Mouse (Mus musculus) embryonic facial prominence, embryonic 10.5 days (tissue): ENCODE measurements around the gene Hist1h2ab. TPM values are rescaled to one million over a fixed set of nuclear protein-coding genes. Genes with fewer than 3 reads are reported as not detected.
"Not testable (repeated sequence)": the region's sequence is repeated elsewhere in the genome, so short reads cannot be mapped to it uniquely, and the experiment has no call there.

ENCODE experiments used
- DNase-seq: peaks from one replicate; pipeline ENCODE4 v3.0.0-alpha.2; 2017; ENCODE audit warnings: low spot score
- H3K27ac ChIP-seq: fragments of 300-500 bp; sonication (generic); replicated peaks from 2 replicates; pipeline ENCODE4 v1.5.1; 2016; ENCODE audit warnings: mild to moderate bottlenecking
- H3K27me3 ChIP-seq: fragments of 300-500 bp; sonication (generic); replicated peaks from 2 replicates; pipeline ENCODE4 v1.6.1; 2016; ENCODE audit warnings: low read depth, mild to moderate bottlenecking; ENCODE audit not compliant: poor library complexity, severe bottlenecking
- H3K36me3 ChIP-seq: fragments of 300-500 bp; sonication (generic); replicated peaks from 2 replicates; pipeline ENCODE4 v1.6.1; 2016; ENCODE audit warnings: mild to moderate bottlenecking, moderate library complexity
- H3K4me1 ChIP-seq: fragments of 300-500 bp; sonication (generic); 2 replicates; pipeline ENCODE4 v1.6.1; 2016
- H3K4me3 ChIP-seq: fragments of 300-500 bp; sonication (generic); 2 replicates; pipeline ENCODE4 v1.5.1; 2016; ENCODE audit warnings: mild to moderate bottlenecking, moderate library complexity
- H3K9me3 ChIP-seq: fragments of 300-500 bp; sonication (generic); 2 replicates; pipeline ENCODE4 v1.6.1; 2016; ENCODE audit warnings: mild to moderate bottlenecking
- WGBS: fragments of 180-500 bp; shearing (Covaris S2); methylation state at CpG from one replicate; pipeline ENCODE4 v1.1.7; 2016; 5-methylcytosine and 5-hydroxymethylcytosine counted together
- polyA plus RNA-seq: library from polyadenylated mRNA; unstranded; fragments of >200 nt; fragmentation: Nextera tagmentation; extraction: Ambion mirVana; gene quantifications from 2 replicates; pipeline ENCODE4 v1.2.1, GENCODE M21; 2016

The Hist1h2ab gene
- polyA plus RNA-seq, 1 experiment from 2014 or later = 43.8 TPM

- 92% methylated on average over 5 of the region's 5 CpGs for WGBS
- Histone ChIP-seq H3K36me3 (no peaks in the 10 kb centered on the region), H3K9me3 (no peaks in the 10 kb centered on the region), H3K4me1 (peaks cover 21% of the 10 kb centered on the region), H3K4me3 (no peak overlapping the region), H3K27me3 (no peaks in the 10 kb centered on the region), H3K27ac (peak overlapping the region; percentile 98)
- no peak for DNase-seq
These were observed 1.3 kb upstream of the Hist1h2ab start for GRCm38 (mm10) chr13:23749563-23750121.

- Histone ChIP-seq H3K27ac (peak overlapping the region; percentile 98), H3K36me3 (no peaks in the 10 kb centered on the region), H3K4me3 (peak overlapping the region; percentile 58), H3K27me3 (no peaks in the 10 kb centered on the region), H3K4me1 (peaks cover 21% of the 10 kb centered on the region), H3K9me3 (no peaks in the 10 kb centered on the region)
- no peak for DNase-seq
- WGBS = 1% methylated on average over 11 of the region's 11 CpGs
These were observed 591 bp downstream of the Hist1h2ab start for GRCm38 (mm10) chr13:23751478-23751956.

- H3K27me3 ChIP-seq, H3K36me3 ChIP-seq, H3K9me3 ChIP-seq: not testable (repeated sequence)
- Histone ChIP-seq H3K4me1 (peaks cover 21% of the 10 kb centered on the region), H3K4me3 (peak within 1 kb of the TSS; percentile 61), H3K27ac (peak within 1 kb of the TSS; percentile 98)
- DNase-seq = peak; percentile 90
- under 1% methylated on average over 19 of the region's 47 CpGs for WGBS
These were observed 1.3 kb downstream of the Hist1h2ab start, which contains the start of gene Hist1h3b for GRCm38 (mm10) chr13:23752067-23752741. TSS of gene Hist1h3b (plus strand) at chr13:23752267.

GRCm38 (mm10) chr13:23752742-23753172, 1.8 kb downstream of the Hist1h2ab start:
- no peaks in the 10 kb centered on the region for H3K9me3 ChIP-seq
- H3K4me3 ChIP-seq = peak overlapping the region; percentile 61
- H3K27me3 ChIP-seq = no peaks in the 10 kb centered on the region
- H3K27ac ChIP-seq = peak overlapping the region; percentile 91
- H3K4me1 ChIP-seq = peaks cover 21% of the 10 kb centered on the region
- DNase-seq = no peak
- no peaks in the 10 kb centered on the region for H3K36me3 ChIP-seq
- WGBS = 3% methylated on average over 6 of the region's 6 CpGs

- H3K36me3 ChIP-seq = no peaks in the 10 kb centered on the region
- H3K4me1 ChIP-seq = peaks cover 18% of the 10 kb centered on the region
- DNase-seq = no peak
- WGBS = 64% methylated on average over 4 of the region's 4 CpGs
- no peaks in the 10 kb centered on the region for H3K27me3 ChIP-seq
- H3K9me3 ChIP-seq = no peaks in the 10 kb centered on the region
- peak overlapping the region; percentile 91 for H3K27ac ChIP-seq
- peak overlapping the region; percentile 61 for H3K4me3 ChIP-seq
These were observed 2.6 kb downstream of the Hist1h2ab start for GRCm38 (mm10) chr13:23753314-23754078.

- H3K27ac ChIP-seq = peak overlapping the region; percentile 85
- no peak overlapping the region for H3K4me3 ChIP-seq
- H3K36me3 ChIP-seq = no peaks in the 10 kb centered on the region
- H3K4me1 ChIP-seq = peaks cover 21% of the 10 kb centered on the region
- no peak for DNase-seq
- no peaks in the 10 kb centered on the region for H3K9me3 ChIP-seq
- H3K27me3 ChIP-seq = no peaks in the 10 kb centered on the region
These were observed 4.1 kb downstream of the Hist1h2ab start for GRCm38 (mm10) chr13:23755000-23755399.

GRCm38 (mm10) chr13:23756790-23757189, 5.9 kb downstream of the Hist1h2ab start, which contains the start of gene Hist1h4b:
TSS of gene Hist1h4b (plus strand) at chr13:23757013.
- Histone ChIP-seq H3K36me3 (no peaks in the 10 kb centered on the region), H3K27me3 (no peaks in the 10 kb centered on the region), H3K9me3 (no peaks in the 10 kb centered on the region), H3K4me1 (peaks cover 27% of the 10 kb centered on the region), H3K27ac (peak within 1 kb of the TSS; percentile 92), H3K4me3 (peak within 1 kb of the TSS; percentile 60)
- DNase-seq = peak; percentile 91
- WGBS = under 1% methylated on average over 17 of the region's 22 CpGs

- peak; percentile 75 for DNase-seq
- 1% methylated on average over 21 of the region's 23 CpGs for WGBS
- H3K4me1 ChIP-seq = peaks cover 27% of the 10 kb centered on the region
These were observed 6.4 kb downstream of the Hist1h2ab start for GRCm38 (mm10) chr13:23757211-23757773.

GRCm38 (mm10) chr13:23757921-23758320, 7.0 kb downstream of the Hist1h2ab start:
- H3K4me3 ChIP-seq = peak overlapping the region; percentile 60
- WGBS = 48% methylated on average over 3 of the region's 3 CpGs
- H3K27ac ChIP-seq = peak overlapping the region; percentile 92
- peaks cover 33% of the 10 kb centered on the region for H3K4me1 ChIP-seq
- no peaks in the 10 kb centered on the region for H3K9me3 ChIP-seq
- no peaks in the 10 kb centered on the region for H3K36me3 ChIP-seq
- no peak for DNase-seq
- no peaks in the 10 kb centered on the region for H3K27me3 ChIP-seq

More at GRCm38 (mm10) chr13:23757211-23757773, 6.4 kb downstream of the Hist1h2ab start:
- no peaks in the 10 kb centered on the region for H3K36me3 ChIP-seq
- no peaks in the 10 kb centered on the region for H3K27me3 ChIP-seq
- no peaks in the 10 kb centered on the region for H3K9me3 ChIP-seq
- peak overlapping the region; percentile 92 for H3K27ac ChIP-seq
- peak overlapping the region; percentile 60 for H3K4me3 ChIP-seq

GRCm38 (mm10) chr13:23759251-23759771, 8.4 kb downstream of the Hist1h2ab start:
- no peak overlapping the region for H3K4me3 ChIP-seq

GRCm38 (mm10) chr13:23759916-23760239, 9.0 kb downstream of the Hist1h2ab start:
- H3K9me3 ChIP-seq = no peaks in the 10 kb centered on the region
- no peaks in the 10 kb centered on the region for H3K36me3 ChIP-seq
- peaks cover 46% of the 10 kb centered on the region for H3K4me1 ChIP-seq
- H3K27ac ChIP-seq = peak overlapping the region; percentile 92
- 65% methylated on average over 1 of the region's 1 CpGs for WGBS
- H3K4me3 ChIP-seq = peak overlapping the region; percentile 70
- no peaks in the 10 kb centered on the region for H3K27me3 ChIP-seq
- no peak for DNase-seq

More at GRCm38 (mm10) chr13:23759251-23759771, 8.4 kb downstream of the Hist1h2ab start:
- H3K9me3 ChIP-seq = no peaks in the 10 kb centered on the region
- H3K27me3 ChIP-seq = no peaks in the 10 kb centered on the region
- WGBS = 82% methylated on average over 3 of the region's 3 CpGs
- H3K36me3 ChIP-seq = no peaks in the 10 kb centered on the region
- peaks cover 40% of the 10 kb centered on the region for H3K4me1 ChIP-seq
- peak overlapping the region; percentile 92 for H3K27ac ChIP-seq
- no peak for DNase-seq
